Mouse (Mus musculus): ENCODE results near the gene E2f6. TPM values are rescaled to one million over a fixed set of nuclear protein-coding genes. Genes with fewer than 3 reads are reported as not detected.

Gene E2f6
- polyA plus RNA-seq, 1 experiment from 2014 or later: 67.3 TPM

DNA sequence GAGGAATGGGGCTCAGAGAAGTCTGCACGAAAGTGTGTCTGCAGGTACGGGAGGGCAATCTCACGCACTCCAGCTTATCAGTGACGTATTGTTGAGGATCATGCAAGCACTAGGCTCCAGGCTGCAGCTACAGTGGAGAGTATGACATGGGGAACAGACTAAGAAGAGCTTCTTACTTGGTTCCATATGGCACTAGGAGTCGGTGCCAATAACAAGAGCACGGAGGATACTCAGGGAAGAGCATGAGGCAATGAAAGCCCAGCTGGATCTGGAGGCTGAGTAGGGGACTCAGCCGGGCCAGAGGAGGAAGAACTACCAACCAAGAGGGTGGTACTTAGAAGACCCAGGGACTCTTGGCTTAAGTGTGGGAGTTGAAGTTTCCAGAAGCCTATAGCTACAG is 62.8 kb downstream of the E2f6 start:
- DNase-seq (ENCODE audit: low spot score): no peak
- Histone ChIP-seq H3K27ac (no peak overlapping the region), H3K4me1 (peaks cover 39% of the 10 kb centered on the region), H3K27me3 (ENCODE audit: low read depth, poor library complexity, severe bottlenecking) (no peaks in the 10 kb centered on the region), H3K9me3 (replicated peaks) (no peaks in the 10 kb centered on the region), H3K36me3 (no peaks in the 10 kb centered on the region), H3K4me3 (no peak overlapping the region)
- 85% methylated on average over 7 of the region's 7 CpGs for WGBS

DNA sequence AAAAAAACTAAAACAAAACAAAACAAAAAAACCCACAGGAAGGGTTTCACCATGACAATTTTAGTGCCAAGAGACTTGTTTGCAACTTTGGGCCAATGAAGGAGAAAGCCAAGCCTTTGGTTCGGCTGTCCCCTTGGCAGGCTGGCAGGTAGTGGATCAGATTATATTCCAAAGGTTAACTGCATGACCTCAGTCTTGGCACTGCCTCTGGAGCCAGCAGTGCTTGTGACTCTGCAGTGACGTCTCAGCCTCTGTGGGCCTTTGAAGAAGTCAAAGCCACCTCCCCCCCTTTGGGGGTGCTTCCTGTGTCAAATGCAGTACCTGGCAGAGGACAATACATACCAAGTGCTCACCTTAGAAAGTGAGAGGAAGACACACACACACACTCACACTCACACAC is 63.3 kb downstream of the E2f6 start:
- Histone ChIP-seq H3K4me3 (no peak overlapping the region), H3K9me3 (replicated peaks) (no peaks in the 10 kb centered on the region), H3K27ac (no peak overlapping the region), H3K4me1 (peaks cover 33% of the 10 kb centered on the region), H3K36me3 (no peaks in the 10 kb centered on the region), H3K27me3 (ENCODE audit: low read depth, poor library complexity, severe bottlenecking) (no peaks in the 10 kb centered on the region)
- 48% methylated on average over 2 of the region's 2 CpGs for WGBS
- DNase-seq (ENCODE audit: low spot score): no peak

DNA sequence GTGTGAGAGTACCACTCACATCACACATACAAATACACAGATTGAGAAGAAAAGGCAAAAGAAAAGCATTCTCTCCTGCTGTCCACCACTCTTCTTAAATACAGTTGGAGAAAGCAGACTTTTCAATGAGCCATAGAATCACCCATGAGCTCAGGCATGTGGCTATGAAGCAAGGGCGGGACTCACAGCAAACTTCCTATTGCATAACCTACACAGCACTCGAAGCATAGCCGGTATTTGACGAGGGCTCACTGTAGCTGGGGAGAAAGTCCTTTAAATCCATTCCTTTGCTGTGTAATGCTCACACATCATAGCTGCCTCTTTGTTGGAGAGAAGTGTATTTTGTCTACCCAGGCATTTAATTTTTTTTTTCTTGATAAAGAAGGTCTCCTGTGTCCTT is 64.5 kb downstream of the E2f6 start:
- no peaks in the 10 kb centered on the region for H3K36me3 ChIP-seq
- DNase-seq (ENCODE audit: low spot score): no peak

DNA sequence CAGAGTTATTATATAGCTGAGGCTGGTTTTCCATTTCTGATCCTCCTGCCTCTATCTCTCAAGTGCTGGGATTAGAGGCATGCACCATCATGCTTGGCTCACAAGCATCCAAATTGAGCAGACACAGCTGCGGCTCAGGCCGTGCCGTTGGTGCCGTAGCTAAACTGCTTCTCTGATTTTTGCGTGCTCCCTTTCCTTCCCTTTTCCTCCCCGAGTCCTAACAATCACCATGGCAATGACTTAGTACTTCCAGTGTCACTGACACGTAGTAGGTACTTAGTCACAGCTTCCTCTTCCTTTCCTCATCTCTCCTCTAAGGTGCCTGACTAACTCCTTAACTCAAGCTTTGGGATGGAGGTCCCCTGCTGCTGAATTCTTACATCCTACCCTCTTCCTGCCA is 64.9 kb downstream of the E2f6 start:
- no peak for DNase-seq (ENCODE audit: low spot score)
- H3K27me3 ChIP-seq (ENCODE audit: low read depth, poor library complexity, severe bottlenecking): no peaks in the 10 kb centered on the region
- no peaks in the 10 kb centered on the region for H3K36me3 ChIP-seq
- no peaks in the 10 kb centered on the region for H3K9me3 ChIP-seq (replicated peaks)
- 80% methylated on average over 7 of the region's 7 CpGs for WGBS
- no peak overlapping the region for H3K4me3 ChIP-seq
- peaks cover 18% of the 10 kb centered on the region for H3K4me1 ChIP-seq
- H3K27ac ChIP-seq: no peak overlapping the region

More for the DNA sequence above, 64.5 kb downstream of the E2f6 start:
- Histone ChIP-seq H3K27me3 (ENCODE audit: low read depth, poor library complexity, severe bottlenecking) (no peaks in the 10 kb centered on the region), H3K27ac (no peak overlapping the region), H3K9me3 (replicated peaks) (no peaks in the 10 kb centered on the region), H3K4me1 (peaks cover 22% of the 10 kb centered on the region), H3K4me3 (no peak overlapping the region)
- 91% methylated on average over 4 of the region's 4 CpGs for WGBS

DNA sequence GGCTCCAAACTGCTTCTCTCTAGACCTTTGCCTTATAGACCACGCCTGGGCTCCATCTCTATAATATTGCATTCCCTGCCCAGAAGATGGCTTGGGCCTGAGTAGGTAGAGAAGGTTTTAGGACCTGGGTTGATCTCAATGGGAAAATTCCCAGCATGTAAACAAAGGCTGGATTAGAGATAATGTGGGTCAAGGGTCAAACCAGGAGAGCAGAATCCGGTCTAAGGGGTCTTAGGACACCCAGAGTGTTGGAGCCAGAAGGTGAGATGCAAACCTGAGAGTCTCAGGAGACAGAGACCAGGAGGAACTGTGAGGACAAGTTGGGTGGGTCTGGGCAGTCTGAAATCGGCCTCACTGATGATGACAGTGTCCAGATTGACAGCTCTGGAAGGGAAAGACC is 65.9 kb downstream of the E2f6 start:
- WGBS: 55% methylated on average over 3 of the region's 3 CpGs
- Histone ChIP-seq H3K4me1 (peaks cover 11% of the 10 kb centered on the region), H3K27me3 (ENCODE audit: low read depth, poor library complexity, severe bottlenecking) (no peaks in the 10 kb centered on the region)

DNA sequence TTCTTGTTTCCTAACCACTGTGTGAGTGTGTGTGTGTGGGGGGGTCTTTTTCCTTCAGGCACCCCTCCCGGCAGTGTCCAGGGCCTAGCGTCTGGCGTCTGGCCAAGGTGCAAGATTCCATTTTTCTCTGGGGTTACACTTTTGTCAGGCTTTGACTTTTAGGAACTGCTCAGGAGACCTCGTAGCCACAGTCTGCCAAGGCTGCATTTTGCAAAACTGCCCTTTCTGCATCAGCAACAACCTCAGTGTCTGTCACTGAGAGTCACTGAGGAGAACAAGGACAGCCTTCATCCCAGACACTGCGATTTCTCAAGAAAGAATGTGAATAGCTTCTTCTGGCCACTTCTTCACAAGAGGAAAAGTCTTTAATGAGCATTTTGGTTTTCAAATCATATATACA is 66.4 kb downstream of the E2f6 start:
- no peaks in the 10 kb centered on the region for H3K9me3 ChIP-seq (replicated peaks)
- H3K4me1 ChIP-seq: peaks cover 7% of the 10 kb centered on the region
- H3K36me3 ChIP-seq: no peaks in the 10 kb centered on the region
- DNase-seq (ENCODE audit: low spot score): no peak
- peak overlapping the region; percentile 22; the same call in 1 of the 2 replicates for H3K27ac ChIP-seq
- H3K4me3 ChIP-seq: no peak overlapping the region
- 78% methylated on average over 5 of the region's 5 CpGs for WGBS
- no peaks in the 10 kb centered on the region for H3K27me3 ChIP-seq (ENCODE audit: low read depth, poor library complexity, severe bottlenecking)

More for the DNA sequence above, 65.9 kb downstream of the E2f6 start:
- no peaks in the 10 kb centered on the region for H3K36me3 ChIP-seq
- no peaks in the 10 kb centered on the region for H3K9me3 ChIP-seq (replicated peaks)
- no peak overlapping the region for H3K4me3 ChIP-seq
- peak overlapping the region; percentile 22; the same call in 1 of the 2 replicates for H3K27ac ChIP-seq
- DNase-seq (ENCODE audit: low spot score): no peak

DNA sequence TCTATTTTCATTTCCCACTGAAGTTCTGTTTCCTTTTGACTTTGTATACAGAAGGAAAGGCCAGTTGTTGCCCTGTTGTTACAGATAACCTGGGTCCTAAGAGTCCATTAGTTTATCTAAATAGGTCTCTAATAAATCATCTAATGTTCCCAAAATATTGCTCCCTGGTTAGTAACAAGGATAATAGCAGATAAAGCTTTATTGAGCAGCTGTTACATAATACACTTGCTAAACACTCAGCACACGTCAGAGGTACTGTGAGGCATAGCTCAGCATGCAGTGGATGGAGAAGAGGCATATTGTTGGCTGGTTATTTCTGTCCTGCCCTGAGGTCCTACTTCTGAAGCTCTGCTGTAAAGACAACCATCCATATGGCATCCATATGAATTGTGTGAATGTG is 66.9 kb downstream of the E2f6 start:
- DNase-seq (ENCODE audit: low spot score): no peak
- H3K27me3 ChIP-seq (ENCODE audit: low read depth, poor library complexity, severe bottlenecking): no peaks in the 10 kb centered on the region
- H3K4me3 ChIP-seq: no peak overlapping the region
- peaks cover 6% of the 10 kb centered on the region; the same call in 1 of the 2 replicates for H3K4me1 ChIP-seq
- no peak overlapping the region for H3K27ac ChIP-seq
- H3K9me3 ChIP-seq (replicated peaks): no peaks in the 10 kb centered on the region
- WGBS: 57% methylated on average over 1 of the region's 1 CpGs
- no peaks in the 10 kb centered on the region for H3K36me3 ChIP-seq

DNA sequence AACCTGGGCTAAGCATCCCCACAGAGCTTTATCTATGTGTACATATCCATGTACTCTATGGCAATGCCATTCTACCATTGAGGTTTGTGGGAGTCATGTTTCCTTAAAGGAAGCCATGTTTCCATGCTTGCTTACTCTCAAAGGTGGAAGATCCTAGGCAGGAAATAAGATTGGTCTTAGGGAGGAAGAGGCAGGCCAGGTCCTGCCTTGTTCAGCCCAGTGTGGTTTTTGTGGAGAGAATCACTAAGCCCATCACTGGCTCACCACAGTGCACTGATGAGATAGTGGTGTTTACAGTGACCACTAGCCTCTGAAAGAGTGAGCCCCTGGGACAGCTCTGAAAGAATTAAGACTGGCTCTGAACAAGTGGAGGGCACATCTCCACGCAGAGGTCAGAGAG is 68.6 kb downstream of the E2f6 start:
- Histone ChIP-seq H3K27me3 (ENCODE audit: low read depth, poor library complexity, severe bottlenecking) (no peaks in the 10 kb centered on the region), H3K27ac (no peak overlapping the region), H3K4me1 (peaks cover 5% of the 10 kb centered on the region), H3K9me3 (replicated peaks) (no peaks in the 10 kb centered on the region), H3K4me3 (no peak overlapping the region), H3K36me3 (no peaks in the 10 kb centered on the region)
- 93% methylated on average over 1 of the region's 1 CpGs for WGBS
- no peak for DNase-seq (ENCODE audit: low spot score)

DNA sequence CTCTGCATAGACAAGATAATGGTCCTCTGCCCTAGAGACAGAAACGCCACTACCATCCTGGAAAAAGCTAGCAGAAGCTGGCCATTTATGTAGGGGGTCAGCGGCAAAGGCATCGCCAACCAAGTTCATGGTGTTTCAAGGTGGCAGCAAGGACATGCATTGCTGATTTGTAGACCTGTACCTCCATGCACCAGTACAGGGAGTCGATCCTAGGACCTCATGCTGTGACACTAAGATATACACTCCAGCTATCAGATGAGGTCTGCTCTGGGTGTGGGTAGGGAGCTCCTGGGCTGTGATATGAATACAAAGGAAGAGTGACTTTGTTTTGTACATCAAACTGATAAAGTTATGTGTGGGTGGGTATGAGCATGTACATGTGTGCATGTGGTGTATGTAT is 69.3 kb downstream of the E2f6 start:
- Histone ChIP-seq H3K27me3 (ENCODE audit: low read depth, poor library complexity, severe bottlenecking) (no peaks in the 10 kb centered on the region), H3K4me1 (peaks cover 5% of the 10 kb centered on the region), H3K36me3 (no peaks in the 10 kb centered on the region), H3K9me3 (replicated peaks) (no peaks in the 10 kb centered on the region), H3K27ac (no peak overlapping the region), H3K4me3 (no peak overlapping the region)
- DNase-seq (ENCODE audit: low spot score): no peak
- WGBS: 87% methylated on average over 4 of the region's 4 CpGs

DNA sequence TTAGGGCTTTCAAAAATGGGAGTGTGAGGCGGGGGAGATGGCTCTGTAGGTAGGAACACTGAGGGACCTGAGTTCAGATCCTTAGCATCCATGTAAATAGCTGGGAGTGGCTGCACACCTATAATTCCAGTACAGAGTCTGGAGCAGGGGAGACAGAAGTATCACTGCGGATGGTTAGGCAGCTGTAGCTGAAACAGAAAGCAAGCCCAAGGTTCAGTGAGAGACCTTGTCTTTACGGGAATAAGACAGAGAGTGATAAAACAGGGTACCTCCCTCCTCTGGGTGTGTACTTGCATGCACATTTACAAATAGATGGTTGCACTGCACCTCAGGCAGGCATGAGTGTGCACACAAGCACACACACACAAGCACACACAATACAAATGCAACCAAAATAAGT is 71.7 kb downstream of the E2f6 start:
- Histone ChIP-seq H3K4me1 (peaks cover 5% of the 10 kb centered on the region), H3K27me3 (ENCODE audit: low read depth, poor library complexity, severe bottlenecking) (no peaks in the 10 kb centered on the region), H3K9me3 (replicated peaks) (no peaks in the 10 kb centered on the region), H3K4me3 (no peak overlapping the region), H3K36me3 (no peaks in the 10 kb centered on the region), H3K27ac (no peak overlapping the region)
- 88% methylated on average over 3 of the region's 3 CpGs for WGBS
- no peak for DNase-seq (ENCODE audit: low spot score)

DNA sequence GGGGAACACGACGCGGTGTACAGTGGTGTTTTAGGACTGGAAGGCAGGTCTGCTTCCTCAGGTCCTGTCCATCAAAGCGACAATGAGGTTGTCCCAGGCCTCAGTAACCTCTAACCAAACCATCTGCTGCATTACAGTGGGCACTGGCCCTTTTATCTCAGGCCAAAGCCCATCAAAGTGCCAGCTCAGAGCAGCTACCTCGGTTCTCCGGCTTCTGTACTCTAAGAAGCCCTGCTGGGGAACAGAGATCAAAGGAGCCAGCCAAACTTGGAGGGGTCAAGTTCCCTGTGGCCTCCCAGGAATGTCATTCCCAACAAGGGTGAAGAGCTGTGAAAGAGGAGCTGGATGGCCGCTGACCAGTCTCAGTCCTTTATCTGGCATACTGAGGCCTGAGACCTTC is 72.3 kb downstream of the E2f6 start:
- no peak overlapping the region for H3K4me3 ChIP-seq
- peaks cover 5% of the 10 kb centered on the region for H3K4me1 ChIP-seq
- no peaks in the 10 kb centered on the region for H3K27me3 ChIP-seq (ENCODE audit: low read depth, poor library complexity, severe bottlenecking)
- no peaks in the 10 kb centered on the region for H3K9me3 ChIP-seq (replicated peaks)
- no peak for DNase-seq (ENCODE audit: low spot score)
- H3K27ac ChIP-seq: no peak overlapping the region
- 51% methylated on average over 7 of the region's 7 CpGs for WGBS
- no peaks in the 10 kb centered on the region for H3K36me3 ChIP-seq

DNA sequence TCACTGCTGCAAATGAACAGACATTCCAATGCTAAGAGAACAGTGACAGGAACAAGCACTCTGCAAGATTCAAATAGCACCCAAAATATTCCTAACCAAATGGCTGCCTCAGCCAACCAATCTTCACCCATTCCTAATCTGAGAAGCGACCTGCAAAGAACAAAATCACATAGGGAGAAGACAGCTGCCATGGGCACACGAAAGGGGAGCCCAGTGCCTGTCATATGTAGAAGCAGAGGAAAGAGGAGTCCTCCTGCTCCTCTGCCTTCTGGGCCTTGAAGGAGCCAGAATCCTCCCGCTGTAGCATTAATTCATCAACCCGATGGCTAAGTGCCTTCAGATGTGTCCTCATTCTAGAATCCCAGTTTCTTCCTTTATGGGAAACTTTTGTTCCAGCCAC is 73.8 kb downstream of the E2f6 start:
- peaks cover 5% of the 10 kb centered on the region for H3K4me1 ChIP-seq
- no peak overlapping the region for H3K4me3 ChIP-seq
- H3K9me3 ChIP-seq (replicated peaks): no peaks in the 10 kb centered on the region
- no peaks in the 10 kb centered on the region for H3K27me3 ChIP-seq (ENCODE audit: low read depth, poor library complexity, severe bottlenecking)
- no peaks in the 10 kb centered on the region for H3K36me3 ChIP-seq
- no peak overlapping the region for H3K27ac ChIP-seq
- WGBS: 86% methylated on average over 4 of the region's 4 CpGs
- DNase-seq (ENCODE audit: low spot score): no peak

DNA sequence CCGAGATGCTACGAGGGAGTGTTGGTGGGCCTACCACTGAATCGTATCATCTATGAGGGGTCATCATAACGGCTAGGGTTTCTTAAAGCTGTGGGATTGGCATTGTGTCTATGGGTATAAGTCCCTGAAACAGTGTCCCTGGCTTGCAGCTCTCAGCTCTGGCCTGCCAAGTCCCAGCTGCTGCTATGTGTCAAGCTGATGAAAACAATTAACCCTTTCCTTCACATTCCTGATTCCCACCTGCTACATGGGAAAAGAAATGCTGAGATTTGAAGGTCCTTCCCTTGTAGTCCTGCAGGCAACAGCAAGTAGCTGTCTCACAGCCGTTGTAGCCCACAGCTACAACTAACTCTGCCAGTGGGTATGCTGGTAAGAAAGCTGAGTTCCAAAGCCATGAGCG is 75.6 kb downstream of the E2f6 start:
- H3K27me3 ChIP-seq (ENCODE audit: low read depth, poor library complexity, severe bottlenecking): no peaks in the 10 kb centered on the region
- H3K27ac ChIP-seq: no peak overlapping the region
- no peaks in the 10 kb centered on the region for H3K9me3 ChIP-seq (replicated peaks)
- DNase-seq (ENCODE audit: low spot score): no peak
- H3K36me3 ChIP-seq: no peaks in the 10 kb centered on the region
- peaks cover 5% of the 10 kb centered on the region for H3K4me1 ChIP-seq
- no peak overlapping the region for H3K4me3 ChIP-seq
- WGBS: 88% methylated on average over 6 of the region's 6 CpGs

Data from limb, embryonic 10.5 days (tissue).